Comparison of ENCODE assay signal across 29 mouse cellular contexts in the genomic region with DNA sequence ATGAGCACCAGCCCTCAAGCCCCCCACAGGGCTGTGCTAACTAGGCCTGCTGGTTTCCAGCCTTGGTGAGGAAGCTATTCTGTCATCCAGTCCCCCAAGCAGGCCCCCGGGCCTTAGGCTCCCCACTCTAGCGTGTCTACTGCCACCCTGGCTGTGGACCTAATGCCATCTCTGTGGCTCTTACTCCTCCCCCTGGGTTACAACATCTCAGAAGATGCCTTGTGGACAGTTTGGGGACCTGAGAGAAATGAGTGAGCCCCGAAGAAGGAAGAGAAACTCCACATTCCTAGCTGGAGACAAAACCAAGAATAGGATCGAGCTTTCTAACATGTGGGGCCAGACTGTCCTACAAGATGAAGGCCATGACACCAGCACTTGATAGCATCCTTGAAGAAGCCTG. TPM values are rescaled to one million over a fixed set of nuclear protein-coding genes. Genes with fewer than 3 reads are reported as not detected.
"Had no signal": no experiment of that assay in that cellular context is flagged by ENCODE, and none has a peak within 500 bp of the region (broad histone marks: within the 10 kb centered on the region; RNA-seq: fewer than 3 reads in every experiment).

No protein-coding gene starts in this region.

- H3K27me3 ChIP-seq: limb, embryonic 12.5 days; limb, embryonic 13.5 days; limb, embryonic 15.5 days; lung, embryonic 15.5 days; midbrain, embryonic 13.5 days; midbrain, embryonic 15.5 days had no signal

- H3K9me3 ChIP-seq: limb, embryonic 10.5 days; limb, embryonic 12.5 days; limb, embryonic 13.5 days; limb, embryonic 15.5 days; liver, embryonic 12.5 days; liver, embryonic 13.5 days; liver, embryonic 15.5 days; lung, embryonic 15.5 days; megakaryocyte, embryonic 14.5 days; midbrain, embryonic 10.5 days; midbrain, embryonic 12.5 days; midbrain, embryonic 13.5 days; midbrain, embryonic 15.5 days had no signal

- H3K27ac ChIP-seq: left cerebral cortex, adult 2 months; limb, embryonic 10.5 days; limb, embryonic 12.5 days; limb, embryonic 13.5 days; limb, embryonic 15.5 days; liver, embryonic 12.5 days; liver, embryonic 13.5 days; liver, embryonic 14.5 days; liver, embryonic 15.5 days; lung, embryonic 15.5 days; macrophage; midbrain, embryonic 10.5 days; midbrain, embryonic 12.5 days; midbrain, embryonic 13.5 days; midbrain, embryonic 15.5 days had no signal

- H3K36me3 ChIP-seq: limb, embryonic 10.5 days; limb, embryonic 12.5 days; limb, embryonic 13.5 days; liver, embryonic 12.5 days; liver, embryonic 13.5 days; liver, embryonic 15.5 days; lung, embryonic 15.5 days had no signal

- DNase-seq: left cerebral cortex, postnatal 4 days; liver; liver, embryonic 13.5 days; liver, postnatal 0 days; lung, adult 18-20 months; lung, adult 2 months; lung, embryonic 14.5 days; lung, postnatal 10 days; lung, postnatal 14 days; lung, postnatal 36 days; midbrain, embryonic 14.5 days had no signal

- ATAC-seq: liver, embryonic 12.5 days; liver, postnatal 0 days; lung, postnatal 0 days; midbrain, embryonic 13.5 days; midbrain, embryonic 15.5 days; midbrain, embryonic 16.5 days had no signal

- H3K4me3 ChIP-seq: left cerebral cortex, adult 2 months; limb, embryonic 10.5 days; limb, embryonic 12.5 days; limb, embryonic 13.5 days; limb, embryonic 15.5 days; liver, embryonic 12.5 days; liver, embryonic 13.5 days; liver, embryonic 15.5 days; lung, embryonic 15.5 days; megakaryocyte, embryonic 14.5 days; midbrain, embryonic 10.5 days; midbrain, embryonic 12.5 days; midbrain, embryonic 13.5 days; midbrain, embryonic 15.5 days; myocyte had no signal

- H3K4me1 ChIP-seq: midbrain, embryonic 13.5 days; midbrain, embryonic 15.5 days had no signal

RNA-seq across cellular contexts. Expression of gene Spock2, which starts 24.5 kb away (rescaled TPM):
- polyA plus RNA-seq: macrophage had no signal
